Mouse (Mus musculus) heart, postnatal 0 days (tissue): ENCODE results near the gene Dhx37. TPM values are rescaled to one million over a fixed set of nuclear protein-coding genes. Genes with fewer than 3 reads are reported as not detected.
A peak's percentile ranks its signal among the peaks of the same experiment; 100 is the strongest.
"Not testable (repeated sequence)": the region's sequence is repeated elsewhere in the genome, so short reads cannot be mapped to it uniquely, and the experiment has no call there.

Experiments used
- ATAC-seq: fragments of 200-750 bp; cut with Nextera tagmentation; 2 replicates; pipeline ENCODE4 v1.8.0; 2017; ENCODE audit warnings: low read depth, moderate number of reproducible peaks, moderate library complexity; ENCODE audit not compliant: insufficient read depth
- DNase-seq: peaks from one replicate; pipeline ENCODE4 v3.0.0-alpha.2; 2016; ENCODE audit warnings: low spot score
- H3K27ac ChIP-seq: fragments of 300-500 bp; sonication (generic); 2 replicates; pipeline ENCODE4 v1.5.1; 2014; ENCODE audit warnings: low read depth, mild to moderate bottlenecking
- H3K27me3 ChIP-seq: fragments of 300-500 bp; sonication (generic); 2 replicates; pipeline ENCODE4 v1.6.1; 2014; ENCODE audit warnings: low read length, mixed read lengths; ENCODE audit not compliant: control insufficient read depth, insufficient read depth
- H3K36me3 ChIP-seq: fragments of 300-500 bp; sonication (generic); replicated peaks from 2 replicates; pipeline ENCODE4 v1.6.1; 2014; ENCODE audit warnings: low read length, mixed read lengths; ENCODE audit not compliant: control insufficient read depth, insufficient read depth
- H3K4me1 ChIP-seq: fragments of 300-500 bp; sonication (generic); 2 replicates; pipeline ENCODE4 v1.6.1; 2014; ENCODE audit warnings: antibody characterized with exemption; ENCODE audit not compliant: control insufficient read depth, insufficient read depth
- H3K4me2 ChIP-seq: fragments of 300-500 bp; sonication (generic); 2 replicates; pipeline ENCODE4 v1.6.1; 2014; ENCODE audit warnings: low read depth, mild to moderate bottlenecking, low read length, moderate library complexity
- H3K4me3 ChIP-seq: fragments of 300-500 bp; sonication (generic); 2 replicates; pipeline ENCODE4 v1.5.1; 2014; ENCODE audit warnings: low read depth, low read length
- H3K9ac ChIP-seq: fragments of 300-500 bp; sonication (generic); replicated peaks from 2 replicates; pipeline ENCODE4 v1.6.1; 2014; ENCODE audit warnings: low read depth, low read length, mixed read lengths
- H3K9me3 ChIP-seq: fragments of 300-500 bp; sonication (generic); replicated peaks from 2 replicates; pipeline ENCODE4 v1.6.1; 2016; ENCODE audit warnings: low read length; ENCODE audit not compliant: control insufficient read depth
- CTCF ChIP-seq: IDR thresholded peaks from 2 replicates; pipeline ENCODE4 v1.5.1; 2016; ENCODE audit warnings: antibody characterized with exemption, control low read depth, low read depth
- EP300 ChIP-seq: IDR thresholded peaks from 2 replicates; pipeline ENCODE4 v1.6.1; 2016; ENCODE audit warnings: antibody characterized with exemption, low read depth
- WGBS: fragments of 180-500 bp; shearing (Covaris S2); extraction: QIAGEN DNeasy Blood & Tissue Kit; methylation state at CpG from one replicate; pipeline ENCODE4 v1.1.7; 2014; 5-methylcytosine and 5-hydroxymethylcytosine counted together
- polyA plus RNA-seq: library from polyadenylated mRNA; unstranded; fragments of >200 nt; fragmentation: Nextera tagmentation; extraction: Ambion mirVana; gene quantifications from 2 replicates; pipeline ENCODE4 v1.2.1, GENCODE M21; 2015
- total RNA-seq: library from RNA; depleted of rRNA; stranded (reverse); fragments of >200 nt; gene quantifications from 2 replicates; pipeline ENCODE4 v1.2.3, GENCODE M21; 2014; ENCODE audit warnings: low replicate concordance

The Dhx37 gene
- total and polyA plus RNA-seq, 2 experiments from 2014 or later = 5.9 to 6.8 TPM

- Histone ChIP-seq H3K27me3 (no peaks in the 10 kb centered on the region), H3K9ac (peak overlapping the region; percentile 85), H3K9me3 (no peaks in the 10 kb centered on the region), H3K27ac (peak overlapping the region; percentile 92), H3K36me3 (no peaks in the 10 kb centered on the region), H3K4me3 (peak overlapping the region; percentile 96), H3K4me1 (peaks cover 4% of the 10 kb centered on the region; the same call in 1 of the 2 replicates), H3K4me2 (peak overlapping the region; percentile 94)
- no peak for TF ChIP-seq EP300
- no peak for TF ChIP-seq CTCF
- 22% methylated on average over 27 of the region's 27 CpGs for WGBS
- ATAC-seq = peak; percentile 1; the same call in 1 of the 2 replicates
- no peak for DNase-seq
These were observed 8.4 kb upstream of the Dhx37 start for GRCm38 (mm10) chr5:125442136-125442995.

GRCm38 (mm10) chr5:125441234-125442114 is 7.6 kb upstream of the Dhx37 start, which contains the start of gene Bri3bp:
Gene Bri3bp (plus strand): TSS chr5:125441568.
- Histone ChIP-seq H3K4me3 (peak within 1 kb of the TSS; percentile 96), H3K27me3 (no peaks in the 10 kb centered on the region), H3K9ac (peak within 1 kb of the TSS; percentile 85), H3K27ac (peak within 1 kb of the TSS; percentile 92), H3K4me1 (peaks cover 4% of the 10 kb centered on the region; the same call in 1 of the 2 replicates), H3K36me3 (no peaks in the 10 kb centered on the region), H3K4me2 (peak within 1 kb of the TSS; percentile 94), H3K9me3 (no peaks in the 10 kb centered on the region)
- WGBS = 1% methylated on average over 63 of the region's 97 CpGs
- peak; percentile 90 for ATAC-seq
- DNase-seq = peak; percentile 60
- no peak for TF ChIP-seq EP300
- no peak for TF ChIP-seq CTCF

- TF ChIP-seq EP300 (no peak), CTCF (no peak)
- Histone ChIP-seq H3K9ac (peak overlapping the region; percentile 85), H3K4me1 (peaks cover 4% of the 10 kb centered on the region; the same call in 1 of the 2 replicates), H3K4me2 (peak overlapping the region; percentile 94), H3K27ac (peak overlapping the region; percentile 92), H3K4me3 (peak overlapping the region; percentile 96), H3K9me3 (no peaks in the 10 kb centered on the region), H3K36me3 (no peaks in the 10 kb centered on the region), H3K27me3 (no peaks in the 10 kb centered on the region)
- 9% methylated on average over 7 of the region's 7 CpGs for whole genome bisulfite sequencing
- ATAC-seq (no peak), DNase-seq (no peak)
These were observed 6.8 kb upstream of the Dhx37 start for GRCm38 (mm10) chr5:125440583-125441233.

- H3K9ac ChIP-seq, H3K9me3 ChIP-seq, DNase-seq, H3K4me1 ChIP-seq, H3K27me3 ChIP-seq, ATAC-seq, H3K27ac ChIP-seq: not testable (repeated sequence)
- Histone ChIP-seq H3K4me3 (peak overlapping the region; percentile 81; the same call in 1 of the 2 replicates), H3K4me2 (peak overlapping the region; percentile 85; the same call in 1 of the 2 replicates), H3K36me3 (peaks cover 20% of the 10 kb centered on the region)
- WGBS = 53% methylated on average over 15 of the region's 15 CpGs
- peak; percentile 26 for TF ChIP-seq CTCF
These were observed 426 bp upstream of the Dhx37 start for GRCm38 (mm10) chr5:125434347-125434746.

GRCm38 (mm10) chr5:125432324-125432723 is 1.6 kb downstream of the Dhx37 start:
- H3K4me3 ChIP-seq, H3K4me1 ChIP-seq, ATAC-seq, H3K9ac ChIP-seq, H3K27me3 ChIP-seq, H3K27ac ChIP-seq, H3K4me2 ChIP-seq, H3K9me3 ChIP-seq, DNase-seq: not testable (repeated sequence)
- WGBS = 96% methylated on average over 2 of the region's 2 CpGs
- H3K36me3 ChIP-seq = peaks cover 40% of the 10 kb centered on the region
